Mouse (Mus musculus): Measurements from ENCODE around the gene Cldn34b3. TPM values are rescaled to one million over a fixed set of nuclear protein-coding genes. Genes with fewer than 3 reads are reported as not detected.

Gene Cldn34b3
- polyA plus RNA-seq (2012; rRNA removed) = not detected in 2 replicates

DNA sequence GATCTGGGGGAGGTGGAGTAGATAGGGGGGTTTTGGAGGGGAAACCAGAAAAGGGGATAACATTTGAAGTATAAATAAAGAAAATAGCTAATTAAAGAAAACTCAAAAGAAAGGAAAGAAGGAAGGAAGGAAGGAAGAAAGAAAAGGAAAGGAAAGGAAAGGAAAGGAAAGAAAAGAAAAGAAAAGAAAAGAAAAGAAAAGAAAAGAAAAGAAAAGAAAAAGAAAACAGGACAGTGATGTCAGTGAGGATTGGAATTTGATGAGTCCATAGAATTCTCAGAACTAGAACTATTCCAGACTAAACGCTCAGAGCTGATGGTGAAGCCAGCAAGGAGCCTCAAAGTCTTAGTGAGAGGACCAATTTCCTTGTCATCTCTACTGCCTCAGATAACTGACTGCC is at the start of gene Cldn34b3:
Cldn34b3 (plus strand) TSS at position 301 of the 400 bp plus-strand sequence.

Other genes starting within 250 kb of the Cldn34b3 start
- not detected in 2 replicates for gene Cldn34b4, start 129.0 kb downstream of the Cldn34b3 start, polyA plus RNA-seq (2012; rRNA removed)

Measured in central nervous system, embryonic 11.5 days (tissue).